ENCODE assay signal across 19 mouse cellular contexts in genomic region chr15:81120946-81121345, GRCm38 (mm10).
"Had no signal": no experiment of that assay in that cellular context is flagged by ENCODE, and none has a peak within 500 bp of the region (broad histone marks: within the 10 kb centered on the region; RNA-seq: fewer than 3 reads in every experiment).

No protein-coding gene starts in this region.

- H3K4me2 ChIP-seq: liver, embryonic 13.5 days; midbrain, embryonic 11.5 days; neural tube, embryonic 12.5 days; neural tube, embryonic 15.5 days had no signal

- H3K27me3 ChIP-seq: liver, embryonic 13.5 days; neural tube, embryonic 12.5 days; neural tube, embryonic 15.5 days had no signal

- H3K27ac ChIP-seq: left cerebral cortex, adult 2 months; liver, embryonic 13.5 days; neural tube, embryonic 12.5 days; neural tube, embryonic 15.5 days; stomach, postnatal 0 days had no signal

- DNase-seq: kidney, adult 9 months; kidney, postnatal 14 days; kidney, postnatal 4 days; layer of hippocampus, postnatal 36 days; liver, embryonic 13.5 days; lung, adult 2 months; lung, postnatal 14 days; lung, postnatal 4 days; midbrain, embryonic 14.5 days; right cerebral cortex, adult 18-20 months; right cerebral cortex, postnatal 14 days; right cerebral cortex, postnatal 4 days; thymus, adult 2 months; thymus, postnatal 14 days had no signal

- H3K9ac ChIP-seq: liver, embryonic 13.5 days; neural tube, embryonic 12.5 days; neural tube, embryonic 15.5 days had no signal

- H3K4me3 ChIP-seq: left cerebral cortex, adult 2 months; liver, embryonic 13.5 days; neural tube, embryonic 12.5 days; neural tube, embryonic 15.5 days had no signal

- H3K9me3 ChIP-seq: liver, embryonic 13.5 days; neural tube, embryonic 12.5 days; neural tube, embryonic 15.5 days had no signal

- H3K36me3 ChIP-seq: liver, embryonic 13.5 days; neural tube, embryonic 12.5 days; neural tube, embryonic 15.5 days had no signal
